Mouse (Mus musculus) naive thymus-derived CD4-positive, alpha-beta T cell, adult 2 months (primary cell): Measurements from ENCODE around the gene Olfr116.

Experiments used
- DNase-seq: peaks from one replicate; pipeline ENCODE4 v3.0.0-alpha.2; 2011; ENCODE audit warnings: low read depth

The Olfr116 gene

GRCm38 (mm10) chr17:37627009-37627408 is at the start of gene Olfr116, which contains the start of gene Olfr115:
Olfr116 (minus strand) TSS chr17:37627199.
Olfr115 (minus strand) TSS chr17:37627109.
- DNase-seq = no peak

GRCm38 (mm10) chr17:37666688-37667087 is 39.7 kb upstream of the Olfr116 start, which contains the start of gene Olfr118:
Olfr118 (plus strand) TSS chr17:37666988.
- DNase-seq = no peak

GRCm38 (mm10) chr17:37663682-37664081 is 36.7 kb upstream of the Olfr116 start, which contains the start of gene Olfr117:
Olfr117 (minus strand) TSS chr17:37663782.
- DNase-seq = no peak

GRCm38 (mm10) chr17:37592643-37593042 is 34.4 kb downstream of the Olfr116 start, which contains the start of gene Olfr114:
Olfr114 (minus strand) TSS chr17:37592743.
- DNase-seq = no peak

GRCm38 (mm10) chr17:37577563-37577962 is 49.4 kb downstream of the Olfr116 start, which contains the start of gene Olfr113:
Olfr113 (minus strand) TSS chr17:37577663.
- no peak for DNase-seq
